Mouse (Mus musculus): ENCODE results near the gene Fzd1.

DNA sequence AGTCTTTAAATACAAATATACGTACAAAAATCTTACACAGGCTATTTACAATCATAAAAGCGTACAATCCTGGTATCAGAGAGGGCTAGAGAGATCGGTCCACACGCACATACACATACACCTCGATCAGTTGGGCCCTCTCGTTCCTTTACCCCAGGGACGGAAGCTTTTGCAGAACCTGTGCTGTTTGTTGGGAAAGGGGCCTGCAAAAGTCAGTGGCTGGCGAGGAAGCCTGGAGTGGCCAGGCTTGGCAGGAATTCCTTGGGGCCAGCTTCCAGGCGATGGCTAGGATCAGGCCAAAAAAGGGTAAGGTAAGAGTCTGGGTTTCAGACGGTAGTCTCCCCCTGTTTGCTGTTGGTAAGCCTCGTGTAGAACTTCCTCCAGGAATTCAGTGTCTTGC lies 2.5 kb downstream of the Fzd1 start:
- TF ChIP-seq CTCF (IDR thresholded peaks at IDR 0.05) (no peak), EP300 (IDR thresholded peaks at IDR 0.05) (no peak)

Data from lung, postnatal 0 days (tissue).